Mouse (Mus musculus) thymus, adult 2 months (tissue): Measurements from ENCODE around the gene Zfp385b.

Experiments used
- CTCF ChIP-seq: fragments of 200-500 bp; IDR thresholded peaks from 2 replicates; pipeline ENCODE4 v1.5.1; 2012; ENCODE audit warnings: mild to moderate bottlenecking, control low read depth, low read length, moderate library complexity, borderline replicate concordance; ENCODE audit not compliant: control insufficient read depth, poor library complexity, insufficient read depth; ENCODE audit errors: extremely low read depth
- POLR2A ChIP-seq: fragments of 200-500 bp; IDR thresholded peaks from 2 replicates; pipeline ENCODE4 v1.6.1; 2012; ENCODE audit warnings: mild to moderate bottlenecking, low read length, control low read depth, moderate library complexity; ENCODE audit not compliant: control insufficient read depth, poor library complexity, insufficient read depth; ENCODE audit errors: extremely low read depth

DNA sequence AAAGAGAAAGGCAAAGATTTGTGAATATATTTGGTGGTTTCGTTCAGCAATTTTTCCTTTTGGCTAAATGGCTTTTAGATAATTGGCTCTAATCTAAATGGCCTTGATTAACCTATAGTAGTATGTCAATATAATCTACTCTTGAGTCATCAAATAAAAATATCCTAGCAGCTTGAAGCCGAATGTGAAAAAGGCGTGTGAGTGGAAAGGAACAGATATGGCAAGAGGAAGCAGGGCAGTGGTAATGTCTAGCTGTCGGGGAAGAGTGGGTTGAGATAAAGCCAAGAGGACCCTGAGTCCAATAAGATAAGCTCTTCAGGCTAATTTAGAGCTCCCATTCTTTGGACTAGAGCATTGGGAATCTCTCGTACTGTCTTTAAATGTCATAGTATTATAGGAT, 179.4 kb downstream of the Zfp385b start:
- TF ChIP-seq POLR2A: no peak
- no peak for TF ChIP-seq CTCF
